Mouse (Mus musculus) midbrain, embryonic 11.5 days (tissue): ENCODE results near the gene Rcc2. TPM values are rescaled to one million over a fixed set of nuclear protein-coding genes. Genes with fewer than 3 reads are reported as not detected.

Experiments used
- ATAC-seq: fragments of 200-750 bp; cut with Nextera tagmentation; 2 replicates; pipeline ENCODE4 v1.8.0; 2017; ENCODE audit warnings: moderate TSS enrichment, moderate library complexity; ENCODE audit not compliant: low FRiP score
- DNase-seq: peaks from one replicate; pipeline ENCODE4 v3.0.0; 2015; ENCODE audit warnings: low spot score; ENCODE audit errors: missing footprints
- H3K27ac ChIP-seq: fragments of 300-500 bp; sonication (generic); 2 replicates; pipeline ENCODE4 v1.5.1; 2014; ENCODE audit warnings: low read depth, low read length
- H3K27me3 ChIP-seq: fragments of 300-500 bp; sonication (generic); 2 replicates; pipeline ENCODE4 v1.6.1; 2014; ENCODE audit warnings: mild to moderate bottlenecking, low read length, moderate library complexity, mixed read lengths; ENCODE audit not compliant: control insufficient read depth, insufficient read depth
- H3K36me3 ChIP-seq: fragments of 300-500 bp; sonication (generic); 2 replicates; pipeline ENCODE4 v1.6.1; 2014; ENCODE audit warnings: mild to moderate bottlenecking, low read length, moderate library complexity, mixed read lengths; ENCODE audit not compliant: control insufficient read depth, insufficient read depth
- H3K4me1 ChIP-seq: fragments of 300-500 bp; sonication (generic); 2 replicates; pipeline ENCODE4 v1.6.1; 2014; ENCODE audit warnings: low read length; ENCODE audit not compliant: control insufficient read depth, insufficient read depth
- H3K4me2 ChIP-seq: fragments of 300-500 bp; sonication (generic); 2 replicates; pipeline ENCODE4 v1.6.1; 2014; ENCODE audit warnings: mild to moderate bottlenecking, moderate library complexity
- H3K4me3 ChIP-seq: fragments of 300-500 bp; sonication (generic); 2 replicates; pipeline ENCODE4 v1.5.1; 2014; ENCODE audit warnings: low read depth, low read length
- H3K9ac ChIP-seq: fragments of 300-500 bp; sonication (generic); 2 replicates; pipeline ENCODE4 v1.6.1; 2014; ENCODE audit warnings: low read length
- H3K9me3 ChIP-seq: fragments of 300-500 bp; sonication (generic); 2 replicates; pipeline ENCODE4 v1.6.1; 2016; ENCODE audit warnings: low read length; ENCODE audit not compliant: control insufficient read depth
- WGBS: fragments of 180-500 bp; shearing (Covaris S2); extraction: QIAGEN DNeasy Blood & Tissue Kit; methylation state at CpG from one replicate; pipeline ENCODE4 v1.1.7; 2014; 5-methylcytosine and 5-hydroxymethylcytosine counted together
- polyA plus RNA-seq: library from polyadenylated mRNA; unstranded; fragments of >200 nt; fragmentation: Nextera tagmentation; extraction: Ambion mirVana; gene quantifications from 2 replicates; pipeline ENCODE4 v1.2.1, GENCODE M21; 2014

The Rcc2 gene
- polyA plus RNA-seq, 1 experiment from 2014 or later: 70.1 TPM

DNA sequence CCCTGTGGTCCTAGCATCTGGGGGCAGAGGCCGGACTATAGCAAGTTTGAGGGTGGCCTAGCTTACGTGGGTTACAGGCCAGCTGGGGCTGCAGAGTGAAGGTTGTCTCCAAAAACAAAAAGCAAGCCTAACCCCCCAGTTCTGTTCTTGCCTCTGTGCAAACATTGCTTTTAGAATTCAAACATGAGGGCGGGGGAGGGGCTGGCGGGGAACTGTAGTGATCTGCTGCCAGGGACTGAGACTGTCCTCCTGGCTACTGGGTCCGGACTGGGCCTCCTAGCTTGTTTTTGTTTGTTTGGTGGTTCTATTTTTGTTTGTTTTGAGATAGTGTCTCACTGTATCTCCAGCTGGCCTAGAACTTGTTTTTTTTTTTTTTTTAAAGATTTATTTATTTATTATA is 14.2 kb downstream of the Rcc2 start:
- no peak overlapping the region; the same call in 1 of the 2 replicates for H3K27ac ChIP-seq
- H3K9ac ChIP-seq: no peak overlapping the region
- H3K27me3 ChIP-seq: no peaks in the 10 kb centered on the region
- DNase-seq (no peak), ATAC-seq (no peak)
- no peaks in the 10 kb centered on the region for H3K9me3 ChIP-seq
- no peak overlapping the region for H3K4me3 ChIP-seq
- H3K4me2 ChIP-seq: no peak overlapping the region
- peaks cover 24% of the 10 kb centered on the region for H3K4me1 ChIP-seq
- peaks cover 73% of the 10 kb centered on the region for H3K36me3 ChIP-seq
- WGBS: 86% methylated on average over 5 of the region's 5 CpGs

DNA sequence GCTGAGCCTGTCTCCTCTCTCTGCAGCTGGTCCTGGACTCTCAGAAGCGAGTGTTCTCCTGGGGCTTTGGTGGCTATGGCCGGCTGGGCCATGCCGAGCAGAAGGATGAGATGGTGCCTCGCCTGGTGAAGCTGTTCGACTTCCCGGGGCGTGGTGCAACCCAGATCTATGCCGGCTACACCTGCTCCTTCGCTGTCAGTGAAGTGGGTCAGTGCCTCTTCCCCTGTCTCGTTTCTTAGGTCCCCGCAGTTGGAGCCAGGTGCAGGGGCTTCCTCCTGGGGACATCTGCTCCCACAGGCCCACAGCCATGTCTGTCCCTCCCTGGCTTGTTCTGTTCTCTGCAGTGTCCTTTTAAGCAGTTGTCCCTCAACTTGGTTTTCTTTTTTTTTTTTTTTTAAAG is 16.7 kb downstream of the Rcc2 start:
- no peak overlapping the region for H3K4me2 ChIP-seq
- H3K4me1 ChIP-seq: peaks cover 24% of the 10 kb centered on the region
- ATAC-seq (no peak), DNase-seq (no peak)
- no peaks in the 10 kb centered on the region for H3K9me3 ChIP-seq
- H3K4me3 ChIP-seq: no peak overlapping the region
- H3K36me3 ChIP-seq: peaks cover 76% of the 10 kb centered on the region
- no peaks in the 10 kb centered on the region for H3K27me3 ChIP-seq
- no peak overlapping the region for H3K27ac ChIP-seq
- H3K9ac ChIP-seq: no peak overlapping the region
- WGBS: 91% methylated on average over 11 of the region's 11 CpGs

DNA sequence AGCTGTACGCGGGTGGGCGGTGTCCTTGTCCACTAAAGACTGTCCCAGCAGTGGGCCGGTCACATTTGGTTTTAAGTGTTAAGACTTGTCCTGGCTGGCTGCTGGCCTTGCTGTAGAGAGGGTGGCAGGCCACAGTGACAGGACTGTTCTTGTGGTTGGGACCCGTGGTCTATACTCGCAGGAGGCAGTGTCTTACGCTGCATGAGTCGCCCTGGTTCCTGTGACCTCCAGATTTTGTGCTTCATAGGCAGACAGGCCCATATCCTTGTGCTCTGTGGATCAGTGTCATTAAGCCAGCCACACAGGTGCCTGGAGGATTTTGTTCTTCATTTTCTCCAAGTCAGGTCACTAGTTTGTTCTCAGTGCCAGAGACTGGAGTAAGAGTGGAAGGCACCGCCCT is 18.1 kb downstream of the Rcc2 start:
- Histone ChIP-seq H3K4me1 (peaks cover 10% of the 10 kb centered on the region), H3K27ac (no peak overlapping the region), H3K4me3 (no peak overlapping the region), H3K9me3 (no peaks in the 10 kb centered on the region), H3K9ac (no peak overlapping the region), H3K27me3 (no peaks in the 10 kb centered on the region), H3K4me2 (no peak overlapping the region), H3K36me3 (peaks cover 72% of the 10 kb centered on the region)
- no peak for DNase-seq
- WGBS: 97% methylated on average over 9 of the region's 9 CpGs
- no peak for ATAC-seq

DNA sequence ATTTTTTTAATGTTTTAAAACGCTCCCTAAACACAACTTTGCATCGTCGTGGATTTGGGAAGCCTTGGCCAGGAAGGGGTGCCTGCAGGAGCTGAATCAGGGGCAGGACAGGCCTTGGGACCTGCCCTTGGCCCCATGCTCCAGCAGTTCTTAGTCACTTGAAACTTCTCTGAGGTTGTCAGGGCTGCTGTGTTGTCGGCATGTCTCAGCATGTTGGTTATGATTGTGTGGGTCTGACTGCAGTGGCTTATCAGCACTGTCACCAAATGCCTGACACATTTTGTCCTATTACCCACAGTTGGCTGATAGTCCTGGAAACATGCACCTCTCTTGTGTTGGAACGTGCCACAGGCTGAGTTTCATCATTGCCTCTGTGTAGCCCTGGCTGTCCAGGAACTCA is 19.8 kb downstream of the Rcc2 start:
- ATAC-seq (no peak), DNase-seq (no peak)
- WGBS: 89% methylated on average over 5 of the region's 5 CpGs
- Histone ChIP-seq H3K9ac (no peak overlapping the region), H3K4me2 (no peak overlapping the region), H3K4me3 (no peak overlapping the region), H3K4me1 (no peaks in the 10 kb centered on the region), H3K9me3 (no peaks in the 10 kb centered on the region), H3K27me3 (no peaks in the 10 kb centered on the region), H3K36me3 (peaks cover 63% of the 10 kb centered on the region), H3K27ac (no peak overlapping the region)

DNA sequence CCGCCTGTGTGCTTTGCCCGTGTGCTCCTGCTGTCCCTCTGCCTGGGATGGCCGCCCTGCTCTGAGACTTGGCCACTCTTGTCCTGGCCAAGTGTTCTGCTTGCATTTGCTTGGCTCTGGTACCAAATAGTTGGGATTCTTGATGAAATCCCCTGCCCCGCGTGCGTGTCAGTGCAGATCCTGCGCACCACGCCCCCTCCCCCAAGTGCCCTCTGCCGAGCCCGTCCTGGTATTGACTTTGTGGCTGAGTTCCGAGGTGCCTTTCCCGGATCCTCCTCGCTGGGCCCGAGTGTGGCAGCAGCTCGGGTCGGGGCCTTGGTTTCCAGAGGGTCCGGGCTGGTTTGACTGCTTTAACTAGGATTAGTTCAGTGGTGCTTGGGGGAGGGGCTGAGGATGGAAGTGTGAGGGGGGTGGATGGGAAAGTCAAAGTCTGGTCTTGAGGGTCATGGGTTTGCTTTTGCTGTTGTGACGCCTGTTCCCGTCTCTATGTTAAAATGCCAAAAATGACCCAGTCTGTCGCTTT is 21.7 kb downstream of the Rcc2 start:
- H3K4me1 ChIP-seq: no peaks in the 10 kb centered on the region
- no peaks in the 10 kb centered on the region for H3K9me3 ChIP-seq
- no peaks in the 10 kb centered on the region for H3K27me3 ChIP-seq
- no peak overlapping the region for H3K27ac ChIP-seq
- WGBS: 90% methylated on average over 20 of the region's 20 CpGs
- no peak overlapping the region for H3K4me2 ChIP-seq
- no peak overlapping the region for H3K9ac ChIP-seq
- DNase-seq: no peak
- H3K36me3 ChIP-seq: peaks cover 44% of the 10 kb centered on the region
- ATAC-seq: no peak
- H3K4me3 ChIP-seq: no peak overlapping the region

DNA sequence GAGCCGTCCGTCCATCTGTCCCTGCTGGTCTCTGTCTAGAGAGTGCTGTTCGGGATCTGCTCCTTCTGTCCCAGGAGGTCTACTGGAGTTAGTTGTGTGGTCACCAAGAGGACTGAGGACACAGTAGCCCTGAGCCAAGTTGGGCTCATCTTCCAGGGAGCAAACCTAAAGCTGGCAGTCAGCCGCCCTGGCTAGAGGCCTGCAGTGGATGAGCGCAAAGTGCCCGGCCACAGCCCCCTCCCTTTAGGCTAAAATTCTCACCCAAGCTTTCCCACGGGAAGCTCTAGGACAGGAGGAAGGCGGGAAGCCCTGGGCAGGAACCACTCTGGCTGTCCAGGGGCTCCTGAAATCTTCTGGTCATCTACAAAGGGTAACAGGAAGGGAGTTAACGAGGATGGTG is 22.4 kb downstream of the Rcc2 start:
- Histone ChIP-seq H3K4me3 (no peak overlapping the region), H3K27ac (no peak overlapping the region), H3K27me3 (no peaks in the 10 kb centered on the region), H3K9me3 (no peaks in the 10 kb centered on the region), H3K9ac (no peak overlapping the region), H3K4me2 (no peak overlapping the region), H3K36me3 (peaks cover 39% of the 10 kb centered on the region), H3K4me1 (no peaks in the 10 kb centered on the region)
- 81% methylated on average over 9 of the region's 9 CpGs for WGBS
- ATAC-seq (no peak), DNase-seq (no peak)

DNA sequence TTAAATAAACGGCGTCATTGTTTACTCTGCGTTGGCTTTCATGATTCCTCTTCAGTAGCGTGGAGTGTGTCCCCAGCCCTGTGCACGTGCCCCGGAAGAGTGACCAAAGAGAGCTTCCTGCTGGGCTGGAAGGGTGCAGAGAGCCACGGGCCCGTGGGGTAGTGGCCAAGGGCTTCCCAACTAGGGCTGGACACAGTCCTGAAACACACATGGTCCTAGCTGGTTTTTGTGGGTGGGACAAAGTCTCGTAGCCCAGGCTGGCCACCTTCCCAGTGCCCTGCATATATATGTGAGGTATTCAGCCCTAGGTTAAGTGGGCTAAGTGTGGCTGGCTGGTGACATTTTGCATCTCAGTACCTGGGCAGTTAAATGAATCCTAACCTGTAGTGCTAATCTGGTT is 22.9 kb downstream of the Rcc2 start:
- Histone ChIP-seq H3K4me1 (no peaks in the 10 kb centered on the region), H3K9ac (no peak overlapping the region), H3K27me3 (no peaks in the 10 kb centered on the region), H3K36me3 (peaks cover 34% of the 10 kb centered on the region), H3K9me3 (no peaks in the 10 kb centered on the region), H3K4me3 (no peak overlapping the region), H3K4me2 (no peak overlapping the region), H3K27ac (no peak overlapping the region)
- DNase-seq: peak; percentile 85
- no peak for ATAC-seq
- WGBS: 87% methylated on average over 9 of the region's 9 CpGs

DNA sequence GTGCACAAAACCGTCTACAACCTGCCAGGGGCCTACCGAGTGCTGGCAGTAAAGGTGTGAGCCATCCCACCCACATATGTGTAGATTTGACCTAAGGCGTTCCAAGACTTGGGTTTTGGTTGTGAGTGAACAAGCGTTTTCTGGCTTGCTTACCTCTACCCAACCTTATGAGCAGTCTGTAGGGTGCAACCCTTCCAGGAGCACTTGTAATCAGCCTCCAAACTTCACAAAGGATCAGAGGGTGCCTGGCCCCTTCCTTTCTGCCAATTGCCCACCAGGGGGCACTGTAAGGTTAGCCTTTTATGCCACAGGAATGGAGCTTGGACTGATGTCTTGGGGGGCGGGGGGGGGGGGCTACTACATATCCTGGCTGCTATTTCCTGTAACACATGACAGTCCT is 23.5 kb downstream of the Rcc2 start:
- H3K4me3 ChIP-seq: no peak overlapping the region
- H3K4me1 ChIP-seq: no peaks in the 10 kb centered on the region
- no peak overlapping the region for H3K4me2 ChIP-seq
- peak; percentile 85 for DNase-seq
- ATAC-seq: peak; percentile 12; the same call in 1 of the 2 replicates
- no peaks in the 10 kb centered on the region for H3K9me3 ChIP-seq
- no peaks in the 10 kb centered on the region for H3K27me3 ChIP-seq
- H3K27ac ChIP-seq: no peak overlapping the region
- no peak overlapping the region for H3K9ac ChIP-seq
- WGBS: 65% methylated on average over 5 of the region's 5 CpGs
- H3K36me3 ChIP-seq: peaks cover 29% of the 10 kb centered on the region

DNA sequence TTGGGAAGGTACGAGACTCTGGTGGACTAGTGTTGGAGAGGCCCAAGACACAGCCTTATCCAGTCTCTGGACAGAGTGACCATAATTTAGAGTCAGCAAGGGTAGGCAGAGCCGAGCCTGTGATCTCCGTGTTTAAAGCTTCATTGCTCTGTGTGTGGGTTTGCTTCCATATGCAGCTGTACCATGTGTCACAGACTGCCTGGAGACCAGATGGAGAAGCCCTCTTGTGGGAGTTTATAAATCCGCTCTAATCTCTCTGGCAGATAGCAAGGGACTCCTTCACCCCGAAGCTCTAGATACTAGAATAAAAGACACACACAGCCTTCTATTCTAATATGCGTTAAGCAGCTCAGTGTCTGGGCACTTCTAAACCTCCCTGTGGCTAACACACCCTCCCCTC is 24.4 kb downstream of the Rcc2 start:
- Histone ChIP-seq H3K27me3 (no peaks in the 10 kb centered on the region), H3K9ac (no peak overlapping the region), H3K4me2 (no peak overlapping the region), H3K9me3 (no peaks in the 10 kb centered on the region), H3K36me3 (peaks cover 27% of the 10 kb centered on the region), H3K4me1 (no peaks in the 10 kb centered on the region), H3K27ac (peak overlapping the region; percentile 60), H3K4me3 (no peak overlapping the region)
- no peak for DNase-seq
- ATAC-seq: 0 out of 2 replicates have a peak, but pooled peaks have one; percentile 17
- WGBS: 76% methylated on average over 6 of the region's 6 CpGs

DNA sequence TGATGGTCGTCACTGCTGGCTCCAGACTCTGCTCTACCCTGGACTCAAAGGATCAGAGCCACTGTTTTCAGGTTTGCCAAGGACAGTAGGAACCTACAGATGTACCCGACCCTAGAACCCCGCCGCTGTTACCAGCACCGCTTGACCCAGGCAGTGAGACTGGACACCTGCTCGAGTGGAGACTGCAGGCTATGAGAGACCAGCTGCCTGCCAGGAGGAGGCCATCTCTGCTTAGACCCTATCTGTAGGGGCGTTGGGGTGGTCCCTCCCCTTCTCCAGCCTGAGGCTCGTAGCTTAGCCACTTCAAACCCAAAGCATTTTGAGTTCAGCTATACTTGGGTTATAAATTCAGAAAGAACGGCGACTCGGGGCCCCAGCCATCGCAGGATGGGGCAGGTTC is 26.6 kb downstream of the Rcc2 start:
- Histone ChIP-seq H3K9me3 (no peaks in the 10 kb centered on the region), H3K27ac (no peak overlapping the region), H3K36me3 (peaks cover 7% of the 10 kb centered on the region), H3K9ac (no peak overlapping the region), H3K4me1 (no peaks in the 10 kb centered on the region), H3K4me3 (no peak overlapping the region), H3K4me2 (no peak overlapping the region), H3K27me3 (no peaks in the 10 kb centered on the region)
- 88% methylated on average over 12 of the region's 12 CpGs for WGBS
- ATAC-seq (no peak), DNase-seq (no peak)
